Mouse (Mus musculus) hindlimb bud, embryonic 11.5 days (tissue): ENCODE data around the gene Dmwd.

Experiments used
- DNase-seq: peaks from one replicate; pipeline ENCODE4 v3.0.0-alpha.2; 2012; ENCODE audit warnings: low read depth, low spot score; ENCODE audit errors: extremely low spot score

Dmwd gene

GRCm38 (mm10) chr7:19131324-19131848 is 55.4 kb downstream of the Dmwd start:
- peak; percentile 89 for DNase-seq
